Mouse (Mus musculus) urinary bladder, postnatal 36 days (tissue): ENCODE results near the gene Sgsm2.
A peak's percentile ranks its signal among the peaks of the same experiment; 100 is the strongest.
"Not testable (repeated sequence)": the region's sequence is repeated elsewhere in the genome, so short reads cannot be mapped to it uniquely, and the experiment has no call there.

Experiments used
- DNase-seq, 2 experiments: peaks; one replicate each; pipeline ENCODE4 v3.0.0; 2022; ENCODE audit warnings: low spot score in 2 of 2, mixed read lengths in 1 of 2

Sgsm2 gene

GRCm38 (mm10) chr11:74828965-74829550 lies 67.8 kb downstream of the Sgsm2 start:
- no peak for DNase-seq

- no peak for DNase-seq
Observed at GRCm38 (mm10) chr11:74828404-74828931, 68.4 kb downstream of the Sgsm2 start.

- no peak for DNase-seq
Observed at GRCm38 (mm10) chr11:74827791-74828403, 69.0 kb downstream of the Sgsm2 start.

- no peak for DNase-seq
Observed at GRCm38 (mm10) chr11:74826702-74827101, 70.2 kb downstream of the Sgsm2 start.

- DNase-seq, result no peak
Observed at GRCm38 (mm10) chr11:74826151-74826550, 70.7 kb downstream of the Sgsm2 start.

GRCm38 (mm10) chr11:74822746-74823440 lies 74.0 kb downstream of the Sgsm2 start:
- DNase-seq, result no peak

GRCm38 (mm10) chr11:74821463-74821862 lies 75.4 kb downstream of the Sgsm2 start:
- DNase-seq, result no peak

- DNase-seq, result no peak
Observed at GRCm38 (mm10) chr11:74820921-74821320, 75.9 kb downstream of the Sgsm2 start.

GRCm38 (mm10) chr11:74815795-74816194 lies 81.1 kb downstream of the Sgsm2 start:
- DNase-seq, result no peak

- DNase-seq, result no peak
Observed at GRCm38 (mm10) chr11:74811538-74811937, 85.3 kb downstream of the Sgsm2 start.

GRCm38 (mm10) chr11:74811027-74811426 lies 85.8 kb downstream of the Sgsm2 start:
- DNase-seq, result not testable (repeated sequence)

- DNase-seq, result no peak
Observed at GRCm38 (mm10) chr11:74810134-74810533, 86.7 kb downstream of the Sgsm2 start.

- no peak for DNase-seq
Observed at GRCm38 (mm10) chr11:74808251-74808853, 88.5 kb downstream of the Sgsm2 start.

GRCm38 (mm10) chr11:74807246-74807882 lies 89.5 kb downstream of the Sgsm2 start:
- DNase-seq, result no peak

GRCm38 (mm10) chr11:74804081-74804627 lies 92.7 kb downstream of the Sgsm2 start:
- peak in 1 of 2 experiments; percentile 13 for DNase-seq

- no peak for DNase-seq
Observed at GRCm38 (mm10) chr11:74800658-74801057, 96.2 kb downstream of the Sgsm2 start.
